Mouse (Mus musculus) effector memory CD4-positive, alpha-beta T cell, adult 5 months (primary cell): ENCODE data around the gene Ghdc. TPM values are rescaled to one million over a fixed set of nuclear protein-coding genes. Genes with fewer than 3 reads are reported as not detected.

Experiments
- polyA plus RNA-seq: library from polyadenylated mRNA; unstranded; fragments of 100-300 nt; shearing (Covaris generic); gene quantifications from one replicate; pipeline ENCODE4 v1.2.1, GENCODE M21; 2017

The Ghdc gene
- polyA plus RNA-seq = 2.7 TPM

DNA sequence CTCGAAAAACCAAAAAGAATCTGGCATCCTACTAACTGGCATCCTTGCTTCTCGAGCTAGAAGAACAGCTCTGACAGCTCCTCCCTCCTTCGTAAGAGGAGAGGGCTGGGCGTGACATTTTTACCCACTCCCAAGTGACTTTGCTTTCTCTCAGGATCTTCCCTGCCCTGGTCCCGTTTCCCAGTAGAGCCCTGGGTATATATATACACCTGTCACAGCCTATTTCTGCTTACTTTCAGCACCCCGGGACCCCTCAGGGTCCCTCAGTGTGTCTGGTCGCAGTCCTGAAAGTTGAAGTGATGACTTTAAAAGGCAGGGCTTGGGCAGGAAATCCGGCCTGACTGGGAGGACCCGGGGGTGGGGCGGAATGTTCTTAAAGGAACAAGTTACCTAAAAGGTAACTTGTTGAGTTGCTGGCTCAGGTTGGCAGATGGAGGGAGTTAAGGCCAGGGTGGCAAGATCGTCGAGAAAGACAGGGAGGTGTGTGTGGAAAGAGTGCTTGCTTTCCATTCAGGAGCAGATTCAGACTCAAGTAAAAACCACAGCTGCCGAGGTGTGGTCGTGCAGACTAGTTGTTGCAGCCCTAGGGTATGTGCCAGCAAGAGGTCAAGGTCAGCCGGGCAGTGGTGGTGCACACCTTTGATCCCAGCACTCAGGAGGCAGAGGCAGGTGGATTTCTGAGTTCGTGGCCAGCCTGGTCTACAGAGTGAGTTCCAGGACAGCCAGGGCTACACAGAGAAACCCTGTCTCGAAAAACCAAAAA is at the start of gene Ghdc:
Gene Ghdc (minus strand): TSS at position 312 of the 763 bp plus-strand sequence.

GRCm38 (mm10) chr11:100762831-100763230 is 7.9 kb downstream of the Ghdc start, which contains the start of gene Hcrt:
TSS of gene Hcrt (minus strand) at chr11:100762931.

GRCm38 (mm10) chr11:100759611-100760233 is 11.0 kb downstream of the Ghdc start, which contains the start of gene Kcnh4:
TSS of gene Kcnh4 (minus strand) at chr11:100759942.

GRCm38 (mm10) chr11:100738066-100738604 is 32.6 kb downstream of the Ghdc start, which contains the start of gene Rab5c:
TSS of gene Rab5c (minus strand) at chr11:100738215.

Other genes with a start within 250 kb of the Ghdc start
- gene Acly, start 243.0 kb downstream of the Ghdc start, polyA plus RNA-seq = 187 TPM
- 0.14 TPM for gene Ttc25, start 225.3 kb downstream of the Ghdc start, polyA plus RNA-seq
- 118 TPM for gene Cnp, start 196.1 kb downstream of the Ghdc start, polyA plus RNA-seq
- gene Nkiras2, start 151.7 kb downstream of the Ghdc start, polyA plus RNA-seq = 13.1 TPM
- 444 TPM for gene Dnajc7, start 150.8 kb downstream of the Ghdc start, polyA plus RNA-seq
- gene Zfp385c, start 78.5 kb downstream of the Ghdc start, polyA plus RNA-seq = not detected
- 13.8 TPM for gene Dhx58, start 66.7 kb downstream of the Ghdc start, polyA plus RNA-seq
- 40.1 TPM for gene Kat2a, start 58.5 kb downstream of the Ghdc start, polyA plus RNA-seq
- gene Hspb9, start 57.1 kb downstream of the Ghdc start, polyA plus RNA-seq = not detected
- gene Rab5c, start 32.7 kb downstream of the Ghdc start, polyA plus RNA-seq = 39.9 TPM
- gene Kcnh4, start 11.0 kb downstream of the Ghdc start, polyA plus RNA-seq = not detected
- not detected for gene Hcrt, start 8.0 kb downstream of the Ghdc start, polyA plus RNA-seq
- gene Stat5b, start 79.8 kb upstream of the Ghdc start, polyA plus RNA-seq = 293 TPM
- gene Stat5a, start 88.4 kb upstream of the Ghdc start, polyA plus RNA-seq = 161 TPM
- 338 TPM for gene Stat3, start 168.6 kb upstream of the Ghdc start, polyA plus RNA-seq
- gene Cavin1, start 199.9 kb upstream of the Ghdc start, polyA plus RNA-seq = not detected
- gene Atp6v0a1, start 238.5 kb upstream of the Ghdc start, polyA plus RNA-seq = 1.00 TPM